Mouse (Mus musculus) embryonic stem cell, embryonic (primary cell): ENCODE results near the gene Ptprg.
"Not testable (repeated sequence)": the region's sequence is repeated elsewhere in the genome, so short reads cannot be mapped to it uniquely, and the experiment has no call there.

ENCODE experiments used
- CTCF ChIA-PET, 4 experiments: fragments of 300-600 bp in 2 of 4; fragments of 350-600 bp in 2 of 4; sonication (Branson Sonifier 250); formaldehyde crosslinking; loops; one replicate each; lab custom pipeline; 2022; ENCODE audit warnings: inconsistent platforms in 2 of 4; lab: Charles Lee
- POLR2A ChIA-PET, 4 experiments: fragments of 300-600 bp in 2 of 4; fragments of 350-600 bp in 2 of 4; sonication (Branson Sonifier 250); formaldehyde crosslinking; loops; one replicate each; lab custom pipeline; 2022; ENCODE audit warnings: antibody characterized with exemption in 4 of 4, inconsistent platforms in 1 of 4; lab: Charles Lee

The Ptprg gene

DNA sequence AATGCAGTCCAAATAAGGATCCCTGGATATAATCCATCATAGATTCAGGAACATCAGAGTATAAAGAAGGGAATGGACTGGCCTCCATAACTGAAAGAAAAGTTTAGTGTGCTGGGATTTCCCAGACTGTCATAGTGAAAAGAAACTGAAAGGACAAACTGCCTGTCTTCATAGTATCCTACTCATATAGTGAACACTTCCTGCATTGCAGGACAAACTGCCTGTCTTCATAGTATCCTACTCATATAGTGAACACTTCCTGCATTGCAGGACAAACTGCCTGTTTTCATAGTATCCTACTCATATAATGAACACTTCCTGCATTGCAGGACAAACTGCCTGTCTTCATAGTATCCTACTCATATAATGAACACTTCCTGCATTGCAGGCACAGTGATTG is 736.4 kb downstream of the Ptprg start:
- CTCF ChIA-PET, POLR2A ChIA-PET: not testable (repeated sequence)
